Mouse (Mus musculus) lung, adult 2 months (tissue): Measurements from ENCODE around the gene Map2k7.

ENCODE experiments used
- CTCF ChIP-seq: fragments of 200-500 bp; IDR thresholded peaks from 2 replicates; pipeline ENCODE4 v1.5.1; 2011; ENCODE audit warnings: mild to moderate bottlenecking, low read length, control low read depth; ENCODE audit not compliant: insufficient read depth
- POLR2A ChIP-seq: fragments of 200-500 bp; IDR thresholded peaks from 2 replicates; pipeline ENCODE4 v1.6.1; 2011; ENCODE audit warnings: low read depth, mild to moderate bottlenecking, control low read depth, low read length, borderline replicate concordance; ENCODE audit errors: extremely low read depth

DNA sequence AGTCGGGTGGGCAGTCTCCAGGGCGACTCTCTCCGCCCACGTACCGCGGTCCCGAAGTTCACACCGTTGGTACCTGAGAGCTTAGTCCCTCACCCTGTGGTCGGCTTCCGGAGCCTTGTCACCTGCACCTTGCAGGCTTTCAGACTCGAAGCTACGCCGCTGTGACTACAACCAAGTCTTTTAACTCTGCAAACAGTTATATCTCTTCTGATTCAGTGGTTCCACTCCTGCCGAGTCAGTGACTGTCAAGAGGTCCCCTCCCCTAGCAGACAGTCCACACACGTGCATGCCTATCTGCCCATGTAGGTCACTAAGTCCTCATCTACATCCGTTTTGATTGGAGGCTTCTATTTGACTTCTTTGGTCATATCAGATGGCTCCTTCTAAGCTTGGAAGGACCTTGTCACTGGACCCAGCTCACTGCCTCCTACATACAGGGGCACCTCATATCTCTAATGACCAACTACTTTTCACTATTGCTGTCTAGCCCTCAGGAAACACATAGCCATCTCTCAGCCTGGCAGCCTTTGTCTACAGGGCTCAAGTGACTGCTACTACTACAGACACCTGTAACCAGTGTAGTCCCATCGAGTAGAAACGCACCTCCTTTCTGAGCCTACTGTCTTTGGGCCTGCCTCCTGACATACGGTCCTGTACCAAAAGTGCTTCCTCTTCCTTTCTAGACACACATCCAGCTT, 802 bp downstream of the Map2k7 start:
- TF ChIP-seq CTCF, result no peak
- TF ChIP-seq POLR2A, result no peak
